Mouse (Mus musculus) frontal cortex, postnatal 25 days (tissue): ENCODE measurements around the gene Nhlrc2.

Experiments used
- DNase-seq, 2 experiments: peaks; one replicate each; pipeline ENCODE4 v3.0.0; 2022; ENCODE audit warnings: low spot score in 2 of 2

Gene Nhlrc2

DNA sequence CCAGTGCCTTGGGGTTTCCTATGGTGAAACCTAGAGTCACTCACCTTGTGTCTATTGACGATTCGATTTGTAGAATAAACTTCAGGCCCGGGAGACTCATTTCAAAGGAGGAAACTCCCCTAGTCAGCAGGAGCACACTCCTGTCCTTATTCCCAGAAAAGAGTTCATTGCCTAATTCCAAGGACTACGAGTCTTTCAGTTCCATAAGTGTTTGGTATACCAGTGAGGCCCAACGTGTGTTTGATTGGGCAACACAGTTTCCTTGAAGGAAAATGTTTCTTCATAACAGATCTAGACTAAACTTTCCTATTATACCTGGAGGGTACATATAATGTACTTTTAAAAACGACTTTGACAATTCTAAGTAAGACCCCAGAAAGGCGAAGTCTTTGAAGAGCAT is 73.8 kb downstream of the Nhlrc2 start:
- DNase-seq = no peak

- DNase-seq = no peak
Observed at GRCm38 (mm10) chr19:56627881-56628472, 79.9 kb downstream of the Nhlrc2 start.

DNA sequence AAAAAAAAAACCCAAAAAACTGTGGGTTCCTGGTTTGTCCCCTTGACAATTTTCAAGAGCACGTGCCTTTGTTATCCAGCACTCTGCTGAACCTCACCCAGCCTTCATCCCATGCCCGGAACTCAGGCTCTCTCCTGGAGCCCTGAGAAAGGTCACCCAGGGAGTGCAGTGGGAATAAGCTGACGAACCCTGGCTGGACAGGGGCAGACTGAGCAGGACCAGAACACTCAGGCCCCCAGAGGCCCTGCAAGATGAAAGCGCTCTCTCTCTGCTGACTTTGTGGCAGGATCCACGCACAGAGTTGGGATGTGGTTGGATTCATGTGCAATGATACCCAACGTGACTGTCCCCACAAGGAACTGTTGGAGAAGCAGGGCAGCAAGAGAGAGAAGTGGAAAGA is 81.6 kb downstream of the Nhlrc2 start:
- no peak for DNase-seq

GRCm38 (mm10) chr19:56631017-56631416 is 83.0 kb downstream of the Nhlrc2 start:
- no peak for DNase-seq

DNA sequence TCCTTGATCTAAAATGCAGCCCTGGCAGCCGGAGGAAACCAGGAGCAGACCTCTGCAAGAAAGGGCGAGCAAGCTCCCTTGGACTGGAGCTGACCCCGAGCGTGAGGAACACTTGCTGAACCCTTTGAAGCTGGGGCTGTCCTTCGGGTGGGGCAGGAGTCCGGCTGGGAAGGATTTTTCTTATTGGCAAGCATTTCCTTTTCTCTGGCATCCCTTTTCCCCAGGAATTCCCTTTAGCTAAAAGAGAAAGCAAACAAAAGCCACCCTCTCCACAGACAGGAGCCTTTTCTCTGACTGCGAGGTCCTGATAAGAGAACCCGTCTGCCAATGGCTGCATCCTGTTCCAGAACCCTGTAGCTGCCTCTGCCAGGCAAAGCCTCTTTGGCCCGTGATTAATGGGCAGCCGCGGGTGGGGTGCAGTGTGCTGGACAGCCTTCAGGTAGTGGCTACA is 83.4 kb downstream of the Nhlrc2 start:
- DNase-seq = no peak

GRCm38 (mm10) chr19:56637035-56637683 is 89.1 kb downstream of the Nhlrc2 start:
- DNase-seq = no peak

DNA sequence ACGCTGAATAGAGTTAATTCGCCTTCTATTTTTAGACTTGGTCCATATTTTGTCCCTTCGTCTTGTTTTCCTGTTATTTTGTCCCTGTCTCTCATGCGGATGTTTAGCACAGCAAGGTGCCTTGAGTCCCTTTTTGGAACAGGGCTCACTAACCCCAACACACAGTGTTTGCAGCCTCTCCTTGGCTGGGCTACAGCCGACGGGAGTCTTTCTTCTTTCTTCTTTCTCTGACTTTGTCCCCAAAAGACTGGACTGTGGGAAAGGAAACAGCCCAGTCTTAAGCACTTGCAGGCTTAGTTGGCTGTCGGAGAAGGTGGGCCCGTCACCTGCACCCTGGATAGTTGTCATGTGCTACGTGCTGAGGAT is 89.6 kb downstream of the Nhlrc2 start:
- no peak for DNase-seq

- DNase-seq = no peak
Observed at GRCm38 (mm10) chr19:56647451-56648120, 99.5 kb downstream of the Nhlrc2 start.

DNA sequence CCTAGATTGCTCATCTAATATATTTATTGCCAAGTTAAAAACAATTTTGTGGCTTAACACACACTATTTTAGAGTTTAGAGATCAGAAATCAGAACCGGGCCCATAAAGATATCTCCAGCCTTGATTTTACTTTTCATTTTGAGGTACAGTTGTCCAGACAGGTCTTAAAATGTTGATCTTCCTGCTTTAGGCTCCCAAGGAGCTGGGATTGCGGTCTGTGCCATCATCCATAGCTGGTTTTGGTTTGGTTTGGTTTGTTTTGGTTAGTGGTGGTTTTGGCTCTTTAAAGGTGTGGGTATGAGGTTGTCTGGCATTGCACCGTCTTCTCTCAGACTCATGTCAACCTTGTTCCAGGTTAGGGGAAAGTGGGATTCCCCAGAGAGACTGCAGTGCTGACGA is 103.2 kb downstream of the Nhlrc2 start:
- no peak for DNase-seq

DNA sequence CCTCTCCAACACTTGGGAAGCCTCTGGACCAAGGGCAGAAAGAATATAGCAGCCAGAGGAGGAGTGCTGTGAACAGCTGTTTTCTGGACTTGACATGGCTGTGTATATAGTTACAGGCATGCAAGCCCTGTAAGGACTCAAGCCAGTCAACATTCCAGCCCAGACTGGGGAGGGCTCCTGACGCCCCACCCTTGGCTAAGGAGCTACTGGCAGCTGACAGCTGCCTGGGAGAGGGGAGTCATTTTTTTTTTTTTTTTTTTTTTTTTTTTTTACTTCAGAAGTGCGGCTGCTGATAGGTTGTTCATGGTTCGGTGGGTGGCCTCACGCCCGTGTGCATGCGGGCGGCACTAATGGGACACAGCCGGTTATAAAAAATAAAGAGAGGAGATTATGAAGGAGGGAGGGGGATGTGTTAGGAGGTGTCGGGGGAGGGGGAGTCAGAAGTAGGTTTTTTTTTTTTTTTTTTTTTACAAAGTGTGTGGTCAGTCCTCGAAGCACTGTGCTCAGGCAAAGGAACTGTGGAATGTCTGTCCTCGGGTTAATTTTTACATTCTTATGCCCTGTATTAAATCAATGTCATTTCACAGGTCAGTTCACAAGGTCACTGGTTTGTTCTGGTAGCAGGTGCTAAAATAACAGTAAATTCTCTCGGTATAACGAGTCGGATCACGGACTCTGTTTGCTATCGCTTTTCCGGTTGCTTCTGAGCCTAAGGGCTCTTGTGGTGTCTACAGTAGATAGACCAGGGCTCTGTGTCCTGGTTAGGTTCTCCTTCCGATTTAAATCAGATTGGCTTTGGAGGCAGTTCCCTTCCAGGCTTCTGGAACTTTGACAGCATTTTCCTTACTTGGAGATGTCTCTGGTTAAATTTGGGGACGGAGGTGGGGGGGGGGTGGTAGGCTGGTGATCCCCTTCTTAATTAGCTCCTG is 104.2 kb downstream of the Nhlrc2 start:
- no peak for DNase-seq
